Mouse (Mus musculus): ENCODE measurements around the gene Tmbim6.

DNA sequence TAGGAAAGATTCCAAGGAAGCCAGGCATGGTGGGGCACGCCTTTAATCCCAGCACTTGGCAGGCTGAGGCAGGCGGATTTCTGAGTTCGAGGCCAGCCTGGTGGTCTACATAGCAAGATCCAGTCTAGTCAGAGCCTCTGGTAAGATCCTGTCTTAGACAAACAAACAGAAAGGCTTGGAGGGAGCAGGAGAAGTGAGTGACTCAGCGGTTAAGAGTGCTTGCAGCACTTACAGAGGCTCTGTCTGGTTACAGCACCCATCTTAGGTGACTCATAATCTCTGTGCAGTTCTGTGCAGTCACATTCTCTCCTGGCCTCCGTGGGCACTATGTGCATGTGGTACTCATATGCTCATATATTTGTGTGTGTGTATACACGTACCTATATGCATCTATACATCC is 7.9 kb downstream of the Tmbim6 start:
- no peak for TF ChIP-seq POLR2A (IDR thresholded peaks at IDR 0.05; ENCODE audit: low read depth, low read length)
- TF ChIP-seq CTCF (IDR thresholded peaks at IDR 0.05; ENCODE audit: extremely low read depth, insufficient read depth, insufficient read length, insufficient replicate concordance) = no peak

All from spleen, adult 2 months (tissue).